Mouse (Mus musculus): ENCODE results near the gene Hepacam.

The Hepacam gene

GRCm38 (mm10) chr9:37367301-37368080, at the start of gene Hepacam:
Gene Hepacam, plus strand, starts transcription at chr9:37367351.
- DNase-seq, result no peak

GRCm38 (mm10) chr9:37329456-37329855, 37.7 kb upstream of the Hepacam start:
- DNase-seq, result no peak

- DNase-seq, result no peak
Measured at GRCm38 (mm10) chr9:37345406-37345805, 21.7 kb upstream of the Hepacam start.

- DNase-seq, result no peak
Measured at GRCm38 (mm10) chr9:37347184-37347987, 19.8 kb upstream of the Hepacam start.

GRCm38 (mm10) chr9:37347988-37348642, 19.0 kb upstream of the Hepacam start, which contains the start of gene Ccdc15:
Gene Ccdc15, minus strand, starts transcription at chr9:37348432.
- peak; percentile 95 for DNase-seq

- DNase-seq, result no peak
Measured at GRCm38 (mm10) chr9:37349050-37349449, 18.1 kb upstream of the Hepacam start.

- no peak for DNase-seq
Measured at GRCm38 (mm10) chr9:37351266-37351665, 15.9 kb upstream of the Hepacam start.

GRCm38 (mm10) chr9:37354485-37354884, 12.7 kb upstream of the Hepacam start:
- DNase-seq, result no peak

GRCm38 (mm10) chr9:37358713-37359330, 8.3 kb upstream of the Hepacam start:
- no peak for DNase-seq

- DNase-seq, result peak; percentile 15
Measured at GRCm38 (mm10) chr9:37359331-37360220, 7.6 kb upstream of the Hepacam start.

- peak; percentile 16 for DNase-seq
Measured at GRCm38 (mm10) chr9:37362084-37362483, 5.1 kb upstream of the Hepacam start.

- no peak for DNase-seq
Measured at GRCm38 (mm10) chr9:37362881-37363280, 4.3 kb upstream of the Hepacam start.

GRCm38 (mm10) chr9:37363551-37363950, 3.6 kb upstream of the Hepacam start:
- DNase-seq, result no peak

GRCm38 (mm10) chr9:37364392-37364791, 2.8 kb upstream of the Hepacam start:
- DNase-seq, result no peak

GRCm38 (mm10) chr9:37365706-37366105, 1.4 kb upstream of the Hepacam start:
- DNase-seq, result no peak

GRCm38 (mm10) chr9:37368081-37368830, 1.1 kb downstream of the Hepacam start:
- DNase-seq, result no peak

GRCm38 (mm10) chr9:37368860-37369259, 1.7 kb downstream of the Hepacam start:
- peak; percentile 69 for DNase-seq

GRCm38 (mm10) chr9:37371232-37371801, 4.2 kb downstream of the Hepacam start:
- DNase-seq, result no peak

- DNase-seq, result no peak
Measured at GRCm38 (mm10) chr9:37375718-37376117, 8.6 kb downstream of the Hepacam start.

GRCm38 (mm10) chr9:37383161-37383560, 16.0 kb downstream of the Hepacam start:
- no peak for DNase-seq
